Mouse (Mus musculus) bone marrow, adult 2 months (tissue): ENCODE results near the gene Ptp4a2. TPM values are rescaled to one million over a fixed set of nuclear protein-coding genes. Genes with fewer than 3 reads are reported as not detected.

Experiments used
- H3K27ac ChIP-seq: fragments of 200-500 bp; 2 replicates; pipeline ENCODE4 v1.5.1; 2012; ENCODE audit warnings: low read depth, mild to moderate bottlenecking, control low read depth, inconsistent platforms, low read length; ENCODE audit not compliant: control insufficient read depth, poor library complexity, insufficient read depth
- H3K4me1 ChIP-seq: fragments of 200-500 bp; 2 replicates; pipeline ENCODE4 v1.6.1; 2011; ENCODE audit warnings: low read length; ENCODE audit not compliant: control insufficient read depth, insufficient read depth
- H3K4me3 ChIP-seq: fragments of 200-500 bp; replicated peaks from 2 replicates; pipeline ENCODE3; 2011; ENCODE audit warnings: mild to moderate bottlenecking, low read depth, low read length, control low read depth; ENCODE audit not compliant: control insufficient read depth
- CTCF ChIP-seq: fragments of 200-500 bp; IDR thresholded peaks from 2 replicates; pipeline ENCODE4 v1.5.1; 2011; ENCODE audit warnings: low read length, control low read depth; ENCODE audit not compliant: control insufficient read depth, insufficient read depth
- POLR2A ChIP-seq: fragments of 200-500 bp; IDR thresholded peaks from 2 replicates; pipeline ENCODE4 v1.6.1; 2011; ENCODE audit warnings: low read depth, mild to moderate bottlenecking, control low read depth, low read length, borderline replicate concordance; ENCODE audit not compliant: control insufficient read depth
- WGBS: fragments of 180-500 bp; shearing (Covaris S2); methylation state at CpG from one replicate; pipeline ENCODE4 v1.1.7; 2018; 5-methylcytosine and 5-hydroxymethylcytosine counted together
- polyA plus RNA-seq: library from polyadenylated mRNA; stranded (reverse); fragments of >200 nt; gene quantifications from 2 replicates; pipeline ENCODE4 v1.2.4, GENCODE M21; 2011; ENCODE audit warnings: low replicate concordance; ENCODE audit not compliant: missing spikeins, insufficient read depth, insufficient read length

The Ptp4a2 gene
- polyA plus RNA-seq, 1 experiment = 92.1 TPM

- TF ChIP-seq CTCF = no peak
- no peak for TF ChIP-seq POLR2A
- peaks cover 6% of the 10 kb centered on the region for H3K4me1 ChIP-seq
- 51% methylated on average over 11 of the region's 11 CpGs for WGBS
- peak overlapping the region; percentile 85 for H3K27ac ChIP-seq
- H3K4me3 ChIP-seq = no peak overlapping the region
Observed at GRCm38 (mm10) chr4:129877967-129878655, 67.1 kb downstream of the Ptp4a2 start.

GRCm38 (mm10) chr4:129878656-129879145 is 67.7 kb downstream of the Ptp4a2 start:
- Histone ChIP-seq H3K4me3 (no peak overlapping the region), H3K4me1 (peaks cover 6% of the 10 kb centered on the region), H3K27ac (no peak overlapping the region)
- TF ChIP-seq POLR2A = no peak
- no peak for TF ChIP-seq CTCF
- WGBS = 75% methylated on average over 8 of the region's 8 CpGs

DNA sequence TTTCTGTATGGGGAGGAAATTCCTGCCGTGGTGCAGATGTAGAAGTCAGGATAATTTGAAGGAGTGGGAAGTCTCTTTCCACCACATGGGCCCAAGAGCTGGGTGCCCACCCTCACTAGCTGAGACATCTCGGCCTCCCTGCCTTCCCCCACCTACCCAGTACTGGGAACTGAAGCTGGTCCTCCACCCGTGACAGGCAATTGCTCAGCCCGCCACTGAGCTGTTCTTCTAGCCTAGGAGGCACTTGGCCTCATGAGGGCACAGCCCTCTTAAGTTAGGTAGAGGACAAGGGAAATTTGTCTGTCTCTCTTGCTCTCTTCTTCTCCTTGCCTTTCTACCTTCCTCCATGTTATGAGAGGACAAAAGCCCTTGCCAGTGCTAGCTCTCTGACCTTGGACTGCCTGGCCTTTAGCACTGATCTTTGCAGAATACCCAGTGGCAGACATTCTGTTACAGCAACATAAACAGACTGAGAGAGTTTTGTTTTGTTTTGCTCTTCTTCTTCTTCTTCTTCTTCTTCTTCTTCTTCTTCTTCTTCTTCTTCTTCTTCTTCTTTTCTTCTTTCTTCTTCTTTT is 68.3 kb downstream of the Ptp4a2 start:
- TF ChIP-seq POLR2A = no peak
- no peak for TF ChIP-seq CTCF
- 68% methylated on average over 4 of the region's 4 CpGs for whole genome bisulfite sequencing
- Histone ChIP-seq H3K4me1 (peaks cover 9% of the 10 kb centered on the region), H3K4me3 (no peak overlapping the region), H3K27ac (no peak overlapping the region)

DNA sequence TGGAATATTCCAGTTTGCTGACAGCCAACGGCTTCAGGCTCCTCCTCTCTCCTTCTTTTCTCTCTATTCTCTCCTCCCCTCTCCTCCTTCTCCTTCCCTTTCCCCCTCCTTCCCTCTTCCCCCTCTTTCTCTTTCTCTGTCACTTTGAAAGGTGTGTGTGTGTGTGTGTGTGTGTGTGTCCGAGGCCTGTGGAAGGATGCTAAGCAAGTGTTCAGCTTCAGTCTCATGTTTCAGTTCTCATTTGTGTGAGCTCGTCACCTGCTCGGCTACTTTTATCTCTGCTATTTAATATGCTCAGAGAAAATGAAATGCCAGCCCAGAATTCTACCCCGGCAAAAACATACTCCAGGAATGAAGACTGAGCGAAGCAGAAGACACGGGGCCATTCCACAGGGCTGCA is 69.6 kb downstream of the Ptp4a2 start:
- TF ChIP-seq POLR2A = no peak
- no peak for TF ChIP-seq CTCF

DNA sequence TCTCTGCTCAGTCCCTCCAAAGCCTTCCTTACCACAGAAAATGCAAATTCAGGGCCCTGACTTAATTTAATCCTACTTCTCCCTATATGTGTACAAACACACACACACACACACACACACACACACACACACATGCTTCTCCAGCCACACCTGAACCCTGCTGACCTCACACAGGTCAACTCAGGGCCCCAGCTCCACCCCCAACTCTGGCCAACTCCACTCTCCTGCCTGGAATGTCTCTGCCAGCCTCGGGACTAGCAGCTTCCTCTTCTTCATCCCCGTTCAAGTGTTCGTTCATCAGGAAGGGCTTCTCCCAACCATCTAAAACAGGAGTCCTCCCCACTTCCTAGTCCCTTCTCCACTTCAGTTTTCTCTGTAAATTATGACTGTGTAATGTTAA is 70.6 kb downstream of the Ptp4a2 start:
- Histone ChIP-seq H3K4me1 (peaks cover 10% of the 10 kb centered on the region), H3K4me3 (no peak overlapping the region), H3K27ac (peak overlapping the region; percentile 76; the same call in 1 of the 2 replicates)
- 19% methylated on average over 3 of the region's 3 CpGs for WGBS
- TF ChIP-seq CTCF (no peak), POLR2A (no peak)

More for the DNA sequence above, 69.6 kb downstream of the Ptp4a2 start:
- Histone ChIP-seq H3K4me1 (peaks cover 10% of the 10 kb centered on the region), H3K4me3 (no peak overlapping the region), H3K27ac (no peak overlapping the region)
- WGBS = 79% methylated on average over 7 of the region's 7 CpGs

DNA sequence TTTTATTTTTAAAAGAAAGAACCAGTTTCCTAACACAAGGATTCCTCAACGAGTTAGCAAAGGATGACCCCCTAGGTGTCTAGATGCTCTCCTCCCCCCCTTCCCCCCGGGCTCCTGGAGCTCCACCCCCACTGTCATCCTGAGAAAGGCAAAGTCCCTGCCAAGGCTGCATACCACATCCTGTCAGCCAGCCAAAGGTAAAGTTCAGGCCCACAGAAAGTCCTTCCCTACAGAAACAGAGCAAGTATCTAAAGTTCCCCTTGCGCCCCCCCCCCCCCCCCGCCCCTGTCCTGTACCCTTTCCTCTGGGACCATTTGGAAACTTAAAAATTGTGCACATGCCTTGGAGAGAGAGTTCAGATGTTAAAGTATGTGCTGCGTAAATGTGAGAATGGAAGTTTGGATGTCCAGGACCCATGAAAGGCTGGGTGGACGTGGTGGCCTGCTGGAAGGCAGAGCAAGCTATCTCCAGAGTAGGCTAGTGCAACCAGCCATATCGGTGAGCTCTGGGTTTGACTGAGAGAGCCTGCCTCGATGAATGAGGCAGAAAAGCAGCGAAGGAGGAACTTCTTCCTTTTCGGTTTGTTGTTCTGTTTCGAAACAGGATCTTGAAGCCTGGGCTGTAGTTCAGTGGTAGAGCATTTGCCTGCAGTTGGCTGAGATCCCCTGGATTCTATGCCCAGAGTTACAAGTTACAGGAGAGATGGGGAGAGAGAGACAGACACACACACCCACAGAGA is 71.7 kb downstream of the Ptp4a2 start:
- H3K4me3 ChIP-seq = peak overlapping the region; percentile 66
- TF ChIP-seq POLR2A (no peak; the same call in 1 of the 2 replicates), CTCF (no peak)
- H3K4me1 ChIP-seq = peaks cover 10% of the 10 kb centered on the region
- H3K27ac ChIP-seq = peak overlapping the region; percentile 85
- WGBS = 1% methylated on average over 11 of the region's 11 CpGs

DNA sequence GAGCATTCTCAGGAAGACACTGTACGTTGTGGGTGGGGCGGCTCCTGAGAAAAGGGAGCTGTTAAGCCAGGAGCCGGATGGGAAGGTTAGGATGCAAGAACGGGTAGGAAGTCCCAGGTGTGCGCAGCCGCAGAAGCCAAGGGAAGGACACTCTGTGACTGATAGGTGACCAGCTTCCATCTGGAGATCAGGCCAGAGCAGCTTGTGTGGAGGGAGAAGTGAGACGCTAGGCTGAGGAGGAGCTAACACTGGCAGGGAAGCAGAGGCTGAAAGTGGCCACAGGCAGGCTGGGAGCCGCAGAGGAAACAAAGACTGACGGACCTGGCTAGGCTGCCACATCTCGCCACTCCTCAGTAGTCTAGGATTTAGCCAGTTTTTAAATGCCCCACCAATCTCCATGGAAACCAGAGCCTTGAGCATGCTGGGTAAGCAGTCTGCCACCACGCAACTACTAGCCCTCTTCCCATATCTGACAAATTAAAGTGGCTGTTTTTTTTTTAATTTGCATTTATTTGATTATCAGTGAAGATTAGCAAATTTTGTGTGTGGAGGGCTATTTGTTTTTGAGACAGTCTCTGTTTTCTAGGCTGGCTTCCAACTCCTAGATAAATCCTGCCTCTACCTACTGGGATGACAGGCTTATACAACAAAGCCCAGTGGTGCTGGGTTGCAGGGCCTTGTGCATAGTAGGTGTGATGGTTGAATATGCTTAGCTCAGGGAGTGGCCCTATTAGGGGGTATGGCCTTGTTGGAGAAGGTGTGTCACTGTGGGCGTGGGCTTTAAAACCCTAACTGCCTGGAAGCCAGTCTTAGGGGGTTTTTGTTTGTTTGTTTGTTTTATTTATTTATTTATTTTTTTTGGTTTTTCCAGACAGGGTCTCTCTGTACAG is 73.3 kb downstream of the Ptp4a2 start:
- Histone ChIP-seq H3K4me1 (peaks cover 9% of the 10 kb centered on the region), H3K4me3 (peak overlapping the region; percentile 29), H3K27ac (peak overlapping the region; percentile 85)
- TF ChIP-seq CTCF (peak; percentile 5; the same call in 1 of the 2 replicates), POLR2A (peak; percentile 58; the same call in 1 of the 2 replicates)
- WGBS = 30% methylated on average over 12 of the region's 12 CpGs

DNA sequence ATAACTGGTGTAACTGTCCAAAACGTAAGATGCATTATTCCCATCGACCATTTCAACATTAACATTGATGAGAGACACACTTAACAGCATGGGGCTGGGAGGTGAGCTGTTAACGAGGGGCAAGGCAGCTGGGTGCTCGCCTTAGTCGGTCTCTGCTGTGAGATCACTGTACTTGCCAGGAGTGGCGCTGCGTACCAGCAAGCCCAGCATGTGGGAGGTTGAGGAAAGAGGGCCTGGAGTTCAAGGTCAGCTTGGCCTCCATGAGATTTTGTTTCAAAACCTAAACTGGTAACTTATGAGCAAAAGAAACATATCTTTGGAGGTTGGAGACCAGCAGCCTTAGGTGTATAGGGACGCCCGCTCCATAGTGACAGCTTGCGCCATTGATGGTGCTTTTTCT is 78.6 kb downstream of the Ptp4a2 start:
- Histone ChIP-seq H3K4me1 (no peaks in the 10 kb centered on the region), H3K27ac (no peak overlapping the region), H3K4me3 (no peak overlapping the region)
- no peak for TF ChIP-seq POLR2A
- TF ChIP-seq CTCF = no peak
- WGBS = 87% methylated on average over 10 of the region's 10 CpGs
